Mouse (Mus musculus) olfactory bulb, adult 2 months (tissue): Measurements from ENCODE around the gene Rasgef1c.

ENCODE experiments used
- CTCF ChIP-seq: fragments of 200-500 bp; IDR thresholded peaks from 2 replicates; pipeline ENCODE4 v1.5.1; 2012; ENCODE audit warnings: low read depth, mild to moderate bottlenecking, low read length, moderate library complexity; ENCODE audit not compliant: insufficient read depth
- POLR2A ChIP-seq: fragments of 200-500 bp; IDR thresholded peaks from 2 replicates; pipeline ENCODE4 v1.6.1; 2012; ENCODE audit warnings: mild to moderate bottlenecking, low read depth, low read length, moderate library complexity; ENCODE audit not compliant: insufficient read depth

GRCm38 (mm10) chr11:49943901-49944300 is 42.3 kb downstream of the Rasgef1c start:
- TF ChIP-seq CTCF (no peak), POLR2A (no peak)
